Mouse (Mus musculus) left cerebral cortex, postnatal 10 days (tissue): ENCODE data around the gene Erich6b. TPM values are rescaled to one million over a fixed set of nuclear protein-coding genes. Genes with fewer than 3 reads are reported as not detected.

Experiments used
- DNase-seq, 2 experiments: peaks; one replicate each; pipeline ENCODE4 v3.0.0; 2021 to 2022; ENCODE audit warnings: low spot score in 2 of 2, mixed read lengths in 1 of 2; ENCODE audit errors: extremely low spot score in 1 of 2
- intact Hi-C: fragments of 180-260 bp; cut with DNase I; formaldehyde crosslinking; loops from one replicate; pipeline ENCODE4 v1.15.1; 2025
- total RNA-seq, 2 experiments: library from RNA; stranded (reverse); gene quantifications; 2 replicates each; pipeline ENCODE4 v1.2.3; 2021

Erich6b gene
- total RNA-seq, 2 experiments from 2014 or later: not detected

GRCm38 (mm10) chr14:75690428-75690827 lies 48.4 kb downstream of the Erich6b start:
- intact Hi-C loops: no loop called here
- DNase-seq: peak in 1 of 2 experiments; percentile 27

DNA sequence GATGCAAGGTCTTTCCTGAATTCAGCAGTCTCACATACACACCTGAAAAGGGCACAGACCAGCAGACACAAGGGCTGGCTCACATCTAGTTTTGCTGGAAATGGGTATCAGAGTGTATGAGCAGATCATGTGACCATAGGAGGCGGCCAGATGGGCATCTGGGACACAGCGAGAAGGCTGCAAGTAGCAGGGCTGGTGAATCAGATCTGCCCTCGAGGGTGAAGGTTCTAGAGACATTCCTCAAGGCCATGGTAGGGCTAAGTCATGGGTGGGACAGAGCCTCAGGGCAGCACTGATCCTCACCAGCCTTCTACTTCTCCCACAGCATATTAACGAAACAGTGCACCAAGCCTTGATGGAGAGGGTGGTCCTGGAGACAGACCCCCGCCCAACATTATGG lies 54.0 kb downstream of the Erich6b start:
- intact Hi-C loops: no loop called here
- no peak for DNase-seq

GRCm38 (mm10) chr14:75697928-75698327 lies 55.9 kb downstream of the Erich6b start:
- intact Hi-C loops: no loop called here
- DNase-seq: no peak

DNA sequence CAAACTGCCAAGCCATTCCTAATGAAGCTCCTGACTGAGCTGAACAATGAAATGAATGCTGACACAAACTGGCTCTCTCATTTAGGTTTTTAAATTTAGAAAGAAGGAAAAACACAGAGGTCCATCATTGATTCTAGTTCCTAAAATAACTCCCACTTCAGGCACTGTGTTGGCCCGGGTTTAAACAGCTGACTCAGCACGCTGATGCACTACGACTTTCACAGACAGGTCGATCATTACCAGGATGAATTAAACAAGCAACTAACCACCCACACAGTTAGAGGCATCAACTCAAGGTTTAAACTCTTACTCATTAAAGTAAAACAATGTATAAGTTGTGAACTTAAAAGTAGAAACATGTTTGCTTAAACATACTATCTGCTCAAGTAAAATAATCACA lies 64.6 kb downstream of the Erich6b start:
- intact Hi-C loops: no loop called here
- DNase-seq: no peak

- intact Hi-C loops: no loop called here
- DNase-seq: no peak
Observed at GRCm38 (mm10) chr14:75707771-75708170, 65.7 kb downstream of the Erich6b start.

GRCm38 (mm10) chr14:75708986-75709385 lies 66.9 kb downstream of the Erich6b start:
- DNase-seq: no peak
- intact Hi-C loops: no loop called here

- intact Hi-C loops: no loop called here
Observed at GRCm38 (mm10) chr14:75711731-75712130, 69.7 kb downstream of the Erich6b start.

DNA sequence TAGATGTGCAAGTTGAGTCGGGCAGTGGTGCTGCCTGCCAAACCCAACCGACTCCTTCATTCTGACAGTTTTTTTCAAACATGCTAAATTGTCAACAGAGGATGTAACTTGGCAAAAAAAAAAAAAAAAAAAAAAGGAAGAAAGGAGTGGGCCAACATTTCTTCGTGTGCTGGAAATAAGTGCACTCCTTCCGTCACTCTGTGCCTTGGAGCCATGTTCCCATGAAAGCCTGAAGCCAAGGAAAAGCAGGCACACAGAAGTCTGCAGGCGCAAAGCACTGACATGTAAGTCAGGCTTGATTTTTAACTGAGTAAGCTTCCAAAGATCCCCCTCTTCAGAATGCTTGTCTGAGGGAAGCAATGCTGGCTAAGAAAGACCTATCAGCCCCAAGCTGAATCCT lies 70.6 kb downstream of the Erich6b start:
- intact Hi-C loops: no loop called here
- DNase-seq: no peak

More at GRCm38 (mm10) chr14:75711731-75712130, 69.7 kb downstream of the Erich6b start:
- DNase-seq: no peak

GRCm38 (mm10) chr14:75713661-75714060 lies 71.6 kb downstream of the Erich6b start:
- no peak for DNase-seq
- intact Hi-C loops: no loop called here

DNA sequence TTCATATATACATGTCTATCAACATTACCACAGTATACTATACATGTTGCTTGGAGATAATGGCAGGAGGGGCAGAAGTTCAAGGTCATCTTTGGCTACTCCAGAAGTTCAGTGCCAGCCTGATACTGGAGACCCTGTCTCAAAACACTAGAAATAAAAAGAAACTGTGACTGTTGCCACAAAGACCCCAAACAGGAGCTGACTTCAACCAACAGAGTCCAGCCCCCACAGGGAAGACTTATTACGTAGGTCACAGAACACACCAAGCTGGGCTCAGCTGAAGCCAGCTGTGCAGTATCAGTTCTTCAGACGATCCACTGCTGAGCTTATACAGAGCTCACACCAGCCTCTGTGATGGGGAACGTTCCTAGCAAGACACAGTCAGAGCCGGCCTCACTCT lies 74.4 kb downstream of the Erich6b start:
- no peak for DNase-seq
- intact Hi-C loops: loop anchor here (5.0 kb wide), 1 partner anchor 69 kb away; no protein-coding TSS in a partner anchor

Other genes starting within 250 kb of the Erich6b start
- gene Siah3, start 186.3 kb upstream of the Erich6b start, total RNA-seq: 10 to 100 TPM; 10.4 to 12.4 TPM
- not detected for gene Spert, start 49.1 kb upstream of the Erich6b start, total RNA-seq
- 10 to 100 TPM; 23.2 to 23.4 TPM for gene Cog3, start 112.3 kb downstream of the Erich6b start, total RNA-seq
- 10 to 100 TPM; 11.0 to 15.6 TPM for gene Slc25a30, start 144.8 kb downstream of the Erich6b start, total RNA-seq
- 1,000 to 10,000 TPM; 1,219 to 1,311 TPM for gene Tpt1, start 202.8 kb downstream of the Erich6b start, total RNA-seq